Mouse (Mus musculus) B cell, adult 2 months (primary cell): ENCODE data around the gene Ccdc12.

Experiments
- DNase-seq, 2 experiments: peaks; one replicate each; pipeline ENCODE4 v3.0.0; 2022

Ccdc12 gene

DNA sequence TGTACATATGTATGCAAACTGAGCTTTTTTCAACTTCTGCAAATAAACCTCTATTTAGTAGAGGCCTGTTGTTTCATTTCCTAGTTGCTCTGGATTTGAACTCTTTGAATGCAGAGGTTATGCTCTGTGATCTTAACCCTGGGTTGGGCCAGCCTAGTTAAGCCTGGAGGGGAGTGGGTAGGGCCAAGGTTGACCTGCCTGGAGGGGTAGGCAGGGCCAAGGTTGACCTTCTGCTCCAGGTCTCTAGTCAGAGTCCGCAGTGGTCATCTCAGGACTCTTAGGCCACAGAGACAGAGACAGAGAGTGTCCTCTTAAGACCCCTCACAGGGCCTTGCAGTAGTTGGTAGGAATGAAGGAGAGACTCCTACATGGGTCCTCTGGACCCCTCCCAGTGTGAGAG is 55.2 kb downstream of the Ccdc12 start:
- DNase-seq: no peak

DNA sequence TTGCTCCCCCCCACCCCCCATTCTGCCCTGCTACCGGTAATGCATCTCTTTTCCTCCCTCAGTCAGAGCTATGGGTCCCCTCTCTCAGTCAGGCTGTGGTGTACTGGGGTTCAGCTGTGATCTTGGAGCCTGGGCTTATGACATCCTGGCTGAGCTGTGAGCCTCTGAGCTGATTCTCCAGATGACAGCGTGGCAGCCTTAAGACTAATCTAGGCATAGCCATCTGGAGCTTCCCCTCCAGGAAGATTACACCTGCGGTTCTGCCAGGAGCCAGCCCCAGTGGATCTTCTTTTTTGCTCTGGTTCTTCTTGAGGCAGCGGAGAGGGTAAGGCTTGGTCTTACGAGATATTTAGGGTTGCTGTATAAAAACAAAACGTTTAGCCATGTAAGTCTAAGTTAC is 55.7 kb downstream of the Ccdc12 start:
- DNase-seq: no peak

DNA sequence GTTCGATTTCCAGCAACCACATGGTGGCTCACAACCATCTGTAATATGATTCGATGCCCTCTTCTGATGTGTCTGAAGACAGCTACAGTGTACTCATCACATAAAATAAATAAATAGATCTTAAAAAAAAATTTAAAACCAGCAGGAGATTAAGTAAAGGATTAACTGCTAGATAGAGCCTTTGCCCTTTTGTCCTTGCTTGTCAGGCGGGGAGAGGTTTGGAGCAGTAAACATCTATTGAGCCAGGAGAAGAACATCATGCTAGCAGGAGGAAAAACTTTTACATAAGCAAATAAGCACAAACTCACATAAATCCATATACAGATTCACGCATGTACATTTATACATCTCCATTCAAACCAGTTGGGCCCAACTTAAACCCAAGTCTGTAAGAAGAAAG is 56.2 kb downstream of the Ccdc12 start:
- no peak for DNase-seq

DNA sequence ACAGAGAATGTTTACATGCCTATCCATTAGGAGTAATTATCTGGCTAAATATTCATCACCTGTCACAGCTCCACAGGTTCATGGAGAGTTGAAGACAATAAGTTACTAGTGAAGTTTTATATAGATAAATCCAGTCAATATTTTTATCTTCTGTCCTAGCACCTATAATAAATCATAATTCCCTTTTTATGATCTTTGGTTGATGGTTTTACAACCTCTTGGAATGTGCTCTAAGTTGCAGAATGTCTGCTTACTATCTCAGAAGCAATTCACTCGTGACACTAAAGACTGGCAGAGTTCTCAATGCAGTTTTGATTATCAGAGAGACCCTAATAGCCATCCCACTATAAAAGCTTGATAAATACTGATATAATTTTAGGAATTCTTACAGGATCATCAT is 57.1 kb downstream of the Ccdc12 start:
- DNase-seq: no peak

DNA sequence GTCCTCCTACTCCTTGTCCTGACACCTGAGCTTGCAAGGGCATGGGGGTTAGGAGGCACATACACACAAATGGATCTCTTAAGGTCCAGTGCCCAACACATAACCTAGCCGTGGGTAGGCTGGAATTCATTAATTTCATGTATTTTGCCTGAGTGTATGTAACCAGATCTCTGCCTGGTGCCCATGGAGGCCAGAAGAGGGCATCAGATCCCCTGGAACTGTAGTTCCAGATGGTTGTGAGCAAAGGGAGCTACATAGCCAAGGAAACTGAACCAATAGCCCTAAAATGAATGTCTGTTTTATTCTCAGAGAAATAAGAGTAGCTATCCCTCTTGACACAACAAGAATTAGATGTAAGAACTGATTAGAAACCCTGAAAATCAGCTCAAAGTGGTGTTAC is 59.1 kb downstream of the Ccdc12 start:
- no peak for DNase-seq

DNA sequence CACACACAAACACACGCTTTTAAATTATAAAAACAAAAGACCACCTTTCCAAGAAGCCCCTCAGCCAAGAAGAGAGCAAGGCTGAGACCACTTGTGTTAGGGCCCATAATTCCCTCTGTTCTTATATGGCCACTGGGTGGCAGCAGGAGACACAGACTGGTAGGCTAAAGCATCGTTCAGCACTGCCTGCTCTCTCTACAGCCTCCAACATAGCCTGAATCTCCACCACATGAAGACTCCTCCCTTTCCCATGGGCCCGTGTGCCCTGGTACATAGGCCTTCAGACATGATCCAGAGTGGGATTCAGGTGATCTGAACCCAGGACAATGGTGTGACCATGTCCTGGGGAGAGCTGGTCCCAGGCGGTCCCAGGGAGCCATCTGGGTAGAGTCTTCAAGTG is 60.5 kb downstream of the Ccdc12 start:
- peak; percentile 31 to 40 for DNase-seq

DNA sequence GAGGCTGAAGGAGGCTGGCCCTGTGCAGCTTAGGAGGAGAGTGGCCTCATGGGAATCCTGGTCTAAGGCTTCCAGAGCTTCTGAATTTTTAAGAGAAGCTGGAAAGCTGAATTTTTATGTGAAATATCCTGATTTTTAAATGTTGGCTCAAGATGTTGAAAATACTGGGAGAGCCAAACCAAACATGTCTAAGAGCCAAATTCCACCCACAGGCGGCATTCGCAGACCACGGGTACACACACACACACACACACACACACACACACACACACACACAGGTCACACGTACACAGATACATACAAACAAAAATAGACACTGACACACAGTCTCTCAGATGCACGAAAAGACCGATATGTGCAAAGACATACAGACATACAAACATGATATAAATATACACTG is 61.8 kb downstream of the Ccdc12 start:
- no peak for DNase-seq

DNA sequence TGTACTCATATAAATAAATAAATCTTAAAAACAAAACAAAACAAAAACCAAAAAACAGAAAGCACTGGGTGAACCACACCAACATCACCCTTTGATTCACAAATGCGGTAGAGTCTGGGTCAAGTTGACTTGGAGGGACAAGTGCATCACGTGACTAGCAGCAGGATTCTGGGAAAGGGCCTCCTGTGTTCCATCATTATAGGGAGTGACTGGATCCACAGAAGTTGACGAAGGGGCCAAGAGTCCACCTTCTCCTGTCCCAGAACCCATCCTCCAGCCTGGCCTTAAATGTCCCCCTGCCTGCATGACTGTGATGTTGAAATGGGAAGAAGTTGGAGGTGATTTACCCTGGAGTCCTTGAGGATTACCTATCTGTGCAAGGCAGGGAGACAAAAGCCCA is 62.5 kb downstream of the Ccdc12 start:
- DNase-seq: no peak

DNA sequence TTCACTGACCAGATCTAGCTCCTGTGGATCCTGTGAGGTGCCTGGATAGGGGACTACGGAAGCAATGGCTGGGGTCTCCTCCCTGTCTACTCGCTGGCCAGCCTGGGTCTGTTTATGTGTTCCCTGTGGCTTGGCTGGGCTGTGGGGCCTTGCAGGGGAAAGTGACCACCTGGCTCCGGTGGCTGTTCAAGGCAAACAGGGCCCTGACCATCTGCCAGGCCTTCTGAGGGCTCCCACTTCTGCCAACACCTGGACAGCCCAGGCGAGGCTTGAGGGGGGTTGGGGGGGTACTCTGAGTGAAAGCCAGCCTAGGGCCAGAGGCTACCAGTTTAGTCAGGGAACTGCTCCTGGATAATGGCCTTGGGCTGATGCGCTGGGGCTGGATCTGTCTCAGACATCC is 63.7 kb downstream of the Ccdc12 start:
- DNase-seq: no peak

DNA sequence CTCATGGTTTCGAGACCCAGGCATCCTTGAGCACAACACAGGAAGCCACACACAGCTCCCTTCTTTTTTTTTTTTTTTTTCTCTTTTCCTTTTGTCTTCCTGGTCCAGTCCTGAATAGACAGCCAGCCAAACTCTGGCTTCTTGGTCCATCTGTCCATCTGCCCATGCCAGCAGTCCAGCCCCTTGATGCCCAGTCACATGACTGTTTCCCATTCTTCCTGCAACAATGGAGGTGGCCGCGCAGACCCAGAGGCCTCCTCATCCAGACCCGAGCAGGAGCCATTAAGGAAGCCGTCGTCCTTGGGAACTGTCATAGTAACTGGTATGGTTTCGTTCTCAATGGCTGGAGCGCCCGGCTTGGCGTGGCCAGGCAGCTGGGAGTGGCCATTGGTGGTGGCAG is 65.8 kb downstream of the Ccdc12 start:
- DNase-seq: no peak

DNA sequence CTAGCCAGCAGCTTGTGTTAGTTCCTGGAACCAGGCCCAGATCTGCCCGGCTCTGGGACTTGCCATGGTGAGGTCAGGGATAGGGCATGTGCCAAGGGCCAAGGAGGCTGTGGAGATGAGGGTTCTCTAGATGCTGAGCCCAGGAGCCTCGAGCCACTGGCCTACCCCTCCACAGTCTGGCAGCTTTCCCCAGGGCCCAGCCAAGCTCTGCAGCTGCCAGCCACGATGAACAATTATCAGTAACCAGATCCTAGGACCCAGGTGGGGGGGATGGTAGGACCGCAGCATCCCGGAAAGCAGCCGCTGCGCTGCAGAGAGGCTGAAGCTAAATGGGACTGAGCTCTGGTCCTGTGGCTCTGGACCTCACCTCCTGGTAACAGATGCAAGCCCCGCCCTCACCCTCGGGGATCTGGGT is 69.4 kb downstream of the Ccdc12 start:
- DNase-seq: no peak

DNA sequence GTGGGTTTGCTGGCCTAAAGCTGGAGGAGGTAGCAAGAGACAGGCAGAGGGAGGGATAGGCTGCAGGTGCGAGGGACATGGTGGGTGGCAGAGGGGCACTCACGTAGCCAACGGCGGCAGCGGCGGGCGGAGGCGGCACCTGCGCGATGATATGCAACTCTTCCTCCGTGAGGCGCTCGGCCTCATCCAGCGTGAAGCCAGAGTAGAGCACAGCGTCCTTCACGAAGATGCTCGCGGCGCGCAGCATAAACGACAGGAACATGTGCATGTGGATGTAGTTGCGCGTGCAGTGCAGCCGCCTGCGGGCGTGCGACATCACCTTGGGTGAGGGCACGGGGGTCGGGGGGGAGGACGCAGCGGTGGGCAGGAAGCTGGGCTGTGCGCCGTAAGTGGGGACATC is 70.6 kb downstream of the Ccdc12 start:
- DNase-seq: no peak

DNA sequence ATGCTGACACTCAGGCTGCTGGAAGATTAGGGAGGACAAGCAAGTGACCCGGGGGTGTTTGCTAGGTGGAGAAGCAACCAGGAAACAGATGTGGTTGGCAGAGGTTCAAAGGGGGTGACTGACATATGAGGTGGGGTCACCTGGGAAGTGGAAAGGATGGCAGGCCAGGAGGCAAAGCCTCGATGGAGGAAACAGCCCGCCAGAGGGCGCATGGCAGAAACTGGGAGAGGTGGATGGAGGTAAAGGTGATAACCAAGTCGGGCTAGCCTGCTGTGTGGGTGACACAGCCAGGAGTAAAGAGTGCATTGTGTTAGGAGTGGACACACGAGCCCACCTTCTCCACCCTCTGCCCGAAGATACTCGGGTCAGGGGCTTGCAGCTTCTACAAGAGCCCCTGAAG is 73.5 kb downstream of the Ccdc12 start:
- DNase-seq: peak; percentile 59 to 60

DNA sequence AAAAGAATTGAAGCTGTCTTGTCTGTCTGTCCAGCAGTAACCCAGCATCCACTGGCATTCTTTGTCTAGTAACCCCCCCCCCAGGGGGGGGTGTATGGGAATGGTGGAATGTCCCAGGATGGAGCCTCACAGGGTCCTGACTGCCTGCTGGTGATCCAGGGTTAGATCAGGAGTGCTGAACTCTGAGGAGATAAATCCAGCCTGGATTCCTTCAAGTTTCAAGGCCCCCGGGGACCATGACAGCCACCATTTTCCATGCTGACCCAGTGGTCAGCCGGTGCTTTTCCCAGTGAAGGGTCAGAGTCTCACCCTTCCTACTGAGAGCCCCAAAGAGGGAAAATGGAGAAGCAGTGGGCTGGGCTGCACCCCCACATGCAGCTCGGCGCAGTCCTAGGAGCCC is 75.6 kb downstream of the Ccdc12 start:
- no peak for DNase-seq

DNA sequence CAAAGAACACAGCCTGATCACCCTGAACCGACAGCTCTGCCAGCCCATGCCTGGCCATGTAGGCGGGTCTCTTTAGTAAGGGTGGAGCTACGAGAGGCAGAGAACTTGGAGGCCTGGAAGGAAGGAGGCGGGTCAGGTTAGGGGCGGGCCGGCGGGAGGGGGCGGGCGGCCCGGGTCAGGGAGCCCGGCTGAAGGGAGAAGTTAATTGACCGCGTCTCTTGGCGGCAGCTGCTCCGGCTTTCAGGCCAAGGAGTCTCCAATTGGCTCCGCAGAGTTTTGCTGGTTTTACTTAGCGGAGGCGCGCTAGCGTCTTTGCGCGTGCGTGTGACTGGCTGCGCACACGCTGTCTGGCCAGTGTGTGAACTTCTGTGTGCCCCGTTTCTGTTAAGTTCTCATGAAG is 76.3 kb downstream of the Ccdc12 start:
- DNase-seq: peak; percentile 39 to 40

DNA sequence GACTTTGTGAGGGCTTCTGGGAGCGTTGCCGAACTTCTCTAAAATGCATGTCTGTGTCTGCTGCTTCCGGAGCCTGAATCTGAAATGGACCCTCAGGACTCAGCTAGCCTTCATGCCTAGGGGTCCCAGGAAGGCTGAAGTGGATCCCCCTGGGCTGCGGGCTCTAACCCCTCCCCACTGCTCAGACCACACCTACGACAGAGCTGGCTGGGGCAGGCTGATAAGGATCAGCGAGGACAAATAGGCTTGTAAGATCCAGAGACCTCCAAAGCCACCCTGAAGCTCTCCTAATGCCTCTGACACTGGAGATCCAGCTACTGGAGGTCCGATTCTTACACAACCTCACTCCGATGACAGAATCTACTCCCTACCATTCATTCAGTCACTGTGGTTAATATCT is 76.8 kb downstream of the Ccdc12 start:
- DNase-seq: no peak

DNA sequence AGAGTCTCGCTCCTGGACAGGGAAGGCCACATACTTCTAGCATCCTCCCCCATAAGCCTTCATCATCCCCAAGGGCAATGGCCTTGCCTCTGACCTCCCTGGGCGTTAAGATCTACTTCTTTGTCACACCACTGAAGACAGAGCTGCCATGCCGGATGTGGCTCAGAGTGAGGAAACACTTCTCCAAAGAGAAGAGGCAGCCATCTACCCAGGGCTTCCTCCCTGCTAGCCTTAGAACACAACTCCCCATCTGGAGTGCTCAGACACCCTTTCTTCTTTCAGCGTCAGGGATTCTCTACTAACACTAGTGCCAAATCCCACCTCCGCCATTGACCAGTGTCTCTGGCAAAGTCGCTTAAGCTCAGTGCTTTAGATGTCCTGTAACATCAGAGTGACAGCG is 77.9 kb downstream of the Ccdc12 start:
- DNase-seq: no peak

DNA sequence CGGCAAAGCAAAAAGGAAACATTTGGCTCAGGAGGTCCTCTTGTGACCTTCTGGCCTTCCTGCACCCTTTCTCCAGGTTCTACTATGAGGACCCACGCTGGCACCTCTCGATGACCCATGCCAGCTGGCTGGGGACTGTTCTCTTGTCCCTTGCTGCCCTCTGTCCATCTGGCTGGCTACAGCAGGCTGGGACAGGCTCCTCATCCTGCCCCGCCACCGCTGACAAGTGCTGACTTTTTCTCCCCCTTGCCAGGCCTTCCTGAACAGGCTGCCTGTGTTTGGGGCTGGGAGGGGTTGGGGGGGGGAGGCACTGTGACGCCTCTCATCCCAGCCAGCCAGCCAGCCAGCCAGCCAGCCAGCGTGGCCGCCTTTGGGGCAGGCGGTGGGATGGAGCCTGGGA is 80.1 kb downstream of the Ccdc12 start:
- no peak for DNase-seq

DNA sequence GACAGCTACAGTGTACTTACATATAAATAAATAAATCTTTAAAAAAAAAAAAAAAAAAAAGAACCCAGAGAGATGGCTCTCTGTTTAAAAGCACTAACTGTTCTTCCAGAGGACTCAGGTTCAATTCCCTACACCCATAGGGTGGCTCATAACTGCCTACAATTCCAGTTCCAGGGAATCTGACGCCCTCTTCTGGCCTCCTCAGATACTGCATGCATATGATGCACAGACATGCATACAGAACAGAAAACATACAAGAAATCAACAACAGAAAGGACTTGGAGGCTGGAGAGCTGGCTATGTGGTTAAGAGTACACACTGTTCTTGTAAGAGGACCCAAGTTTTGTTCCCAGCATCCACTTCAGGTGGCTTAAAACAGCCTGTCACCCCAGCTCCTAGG is 81.8 kb downstream of the Ccdc12 start:
- DNase-seq: no peak

DNA sequence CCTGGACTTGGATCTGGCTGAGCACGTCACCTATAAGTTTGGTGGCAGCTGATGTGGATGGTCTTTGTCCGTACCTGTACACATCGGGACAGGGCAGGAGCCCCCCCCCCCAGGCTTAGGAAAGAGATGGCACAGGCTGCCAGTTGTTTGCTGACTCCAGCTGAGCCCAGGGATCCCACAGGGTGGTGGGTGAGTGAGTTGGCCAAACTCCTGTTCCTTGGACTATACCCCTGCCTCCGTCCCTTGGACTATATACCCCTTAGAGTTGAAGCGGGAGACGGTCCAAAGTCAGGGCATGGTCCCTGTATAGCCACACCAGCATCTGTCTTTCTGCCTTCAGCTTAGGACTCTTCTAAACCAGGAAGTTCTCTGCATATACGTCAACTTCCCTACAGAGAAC is 83.7 kb downstream of the Ccdc12 start:
- no peak for DNase-seq

DNA sequence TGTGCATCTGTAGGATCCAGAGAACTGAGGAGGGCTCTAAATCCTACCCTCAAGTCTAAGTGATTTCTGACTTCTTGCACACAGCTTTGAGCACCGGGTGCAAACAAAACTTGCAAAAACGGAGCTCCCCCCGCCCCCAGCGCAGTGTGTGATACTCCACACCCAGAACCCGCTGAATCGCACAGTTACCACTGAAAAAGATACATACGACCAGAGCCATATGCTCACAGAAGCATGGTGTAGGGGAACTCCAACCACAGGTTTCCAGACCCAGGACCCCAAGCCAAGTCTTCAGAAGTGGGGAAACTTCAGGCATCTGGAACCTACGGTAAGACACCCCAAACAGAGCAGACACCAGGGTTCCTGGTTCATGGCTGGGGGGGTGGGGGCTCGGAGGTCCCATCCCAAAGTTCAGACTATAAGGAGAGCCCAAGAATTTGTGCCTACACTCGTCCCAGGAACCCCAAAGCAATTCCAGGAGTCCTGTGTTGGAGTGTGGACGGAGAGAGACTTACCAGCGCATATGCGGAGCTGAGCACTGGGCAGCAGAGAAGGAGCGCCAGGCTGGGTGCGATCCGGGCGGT is 85.5 kb downstream of the Ccdc12 start, which contains the start of gene Myl3:
TSS of gene Myl3 (plus strand) at position 151 of the 584 bp plus-strand sequence.
- no peak for DNase-seq

DNA sequence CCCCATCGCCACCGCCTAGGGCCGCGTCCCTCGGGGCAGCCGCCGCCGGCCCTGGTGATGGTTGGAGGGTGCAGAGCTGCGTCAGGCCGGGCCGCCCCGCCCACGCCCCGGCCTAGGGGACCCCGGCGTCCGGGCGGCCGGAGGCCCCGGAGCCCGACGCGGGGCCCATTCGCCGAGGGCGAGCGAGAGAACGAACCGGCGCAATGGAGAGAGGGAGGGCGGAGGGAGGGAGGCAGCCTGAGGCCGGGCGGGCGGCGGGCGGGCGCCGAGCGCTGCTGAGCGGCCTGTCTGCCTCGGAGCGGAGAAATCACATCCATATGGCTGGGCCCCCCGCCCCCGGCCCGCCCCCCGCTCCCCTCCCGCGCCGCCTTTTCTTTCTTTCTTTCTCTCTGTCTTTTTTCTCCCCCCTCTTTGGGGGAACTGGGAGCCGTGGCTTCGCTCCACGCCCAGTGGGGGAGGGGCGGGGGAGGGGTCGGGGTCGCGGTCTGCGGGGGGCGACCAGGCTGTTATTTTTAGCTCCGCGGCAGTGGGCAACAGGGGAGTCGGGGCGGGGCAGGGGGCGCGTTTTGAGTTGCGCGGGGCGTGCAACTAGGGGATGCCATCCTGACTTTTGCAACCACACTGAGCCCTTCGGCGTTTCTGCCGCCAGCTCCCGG is 86.1 kb downstream of the Ccdc12 start:
- peak in 1 of 2 experiments; percentile 30 for DNase-seq

DNA sequence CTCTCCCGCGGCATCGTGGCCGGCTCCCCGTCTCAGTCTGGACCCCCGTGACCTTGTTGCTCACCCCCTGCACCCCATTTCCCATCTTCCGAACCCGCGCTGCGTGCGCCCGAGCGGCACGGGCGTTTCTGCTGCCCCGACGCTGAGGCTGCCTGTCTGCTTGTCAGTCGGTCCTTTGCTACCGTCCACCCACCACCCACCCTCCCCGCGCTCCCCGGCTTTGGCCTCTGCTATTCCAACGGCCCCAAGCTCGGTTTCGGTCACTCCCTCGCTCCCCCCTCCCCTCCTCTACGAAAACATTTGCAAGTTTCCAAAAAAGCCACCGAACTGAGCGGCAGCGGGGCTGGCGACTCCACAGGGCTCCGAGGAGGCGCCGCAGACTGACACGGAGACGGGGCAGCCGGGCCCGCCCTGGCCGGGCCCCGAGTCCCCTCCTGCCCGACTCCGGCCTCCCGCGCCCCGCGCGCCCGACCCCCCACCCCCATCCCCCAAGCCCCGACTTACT is 86.7 kb downstream of the Ccdc12 start:
- no peak for DNase-seq

DNA sequence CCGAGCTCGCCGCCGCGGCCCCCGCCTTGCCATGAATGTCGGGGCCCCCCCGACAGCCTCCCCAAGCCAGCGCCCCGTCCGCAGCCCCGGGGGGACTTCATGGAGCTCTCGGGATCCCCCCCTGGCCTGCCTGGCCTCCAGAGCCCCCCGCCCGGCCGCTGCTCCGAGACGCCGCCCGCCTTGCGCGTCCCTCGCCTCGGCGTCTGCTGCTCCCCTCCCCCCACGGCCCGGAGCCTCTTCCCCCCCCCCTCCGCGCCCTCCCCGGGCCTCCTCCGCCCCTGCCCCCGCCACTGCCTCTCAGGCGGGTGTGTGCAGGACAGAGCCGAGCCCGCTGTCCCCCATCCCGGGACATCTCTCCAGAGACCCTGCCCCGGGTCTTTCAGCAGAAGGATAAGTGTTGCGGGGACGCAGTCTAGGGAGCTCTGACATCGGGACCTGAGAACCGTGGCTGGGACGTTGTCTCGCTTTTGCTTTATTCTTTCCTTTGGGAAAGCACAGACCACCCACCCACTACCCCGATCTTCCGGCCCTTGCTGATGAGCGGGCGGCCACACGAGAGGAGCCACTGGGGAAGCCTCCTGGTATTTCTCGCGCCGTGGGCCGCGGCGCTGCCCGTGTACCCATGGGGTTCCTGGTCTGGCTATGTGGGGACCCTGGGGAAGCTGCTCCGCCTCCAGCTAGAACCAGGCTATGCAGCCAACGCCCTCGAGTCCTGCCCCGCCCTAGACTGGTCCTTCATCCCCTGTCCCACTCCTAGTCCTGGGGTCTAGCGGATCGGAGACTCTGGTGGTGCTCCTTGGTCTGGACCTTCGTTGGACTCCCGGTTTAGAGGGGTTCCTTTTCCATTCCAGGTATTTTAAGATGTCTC is 87.4 kb downstream of the Ccdc12 start:
- no peak for DNase-seq
